Mouse (Mus musculus) embryo, embryonic 11.5 days (tissue): Measurements from ENCODE around the gene Rapgef4.

Experiments
- DNase-seq: peaks from one replicate; pipeline ENCODE4 v3.0.0-alpha.2; 2012; ENCODE audit warnings: low read depth, low spot score

Gene Rapgef4

GRCm38 (mm10) chr2:71980771-71981342 lies at the start of gene Rapgef4:
TSS of gene Rapgef4 (plus strand) at chr2:71981240.
- DNase-seq, result no peak

GRCm38 (mm10) chr2:71934046-71934445 lies 47.0 kb upstream of the Rapgef4 start:
- no peak for DNase-seq

- no peak for DNase-seq
Measured at GRCm38 (mm10) chr2:71936711-71937110, 44.3 kb upstream of the Rapgef4 start.

GRCm38 (mm10) chr2:71937649-71938308 lies 43.3 kb upstream of the Rapgef4 start:
- DNase-seq, result no peak

- DNase-seq, result no peak
Measured at GRCm38 (mm10) chr2:71938716-71939393, 42.2 kb upstream of the Rapgef4 start.

- no peak for DNase-seq
Measured at GRCm38 (mm10) chr2:71941005-71941720, 39.9 kb upstream of the Rapgef4 start.

GRCm38 (mm10) chr2:71941721-71942087 lies 39.3 kb upstream of the Rapgef4 start:
- DNase-seq, result no peak

- no peak for DNase-seq
Measured at GRCm38 (mm10) chr2:71951212-71951611, 29.8 kb upstream of the Rapgef4 start.

GRCm38 (mm10) chr2:71955637-71956036 lies 25.4 kb upstream of the Rapgef4 start:
- peak; percentile 35 for DNase-seq

GRCm38 (mm10) chr2:71956463-71956862 lies 24.6 kb upstream of the Rapgef4 start:
- no peak for DNase-seq

- DNase-seq, result no peak
Measured at GRCm38 (mm10) chr2:71957951-71958350, 23.1 kb upstream of the Rapgef4 start.

GRCm38 (mm10) chr2:71958393-71958792 lies 22.6 kb upstream of the Rapgef4 start:
- no peak for DNase-seq

GRCm38 (mm10) chr2:71964216-71964615 lies 16.8 kb upstream of the Rapgef4 start:
- no peak for DNase-seq

- peak; percentile 31 for DNase-seq
Measured at GRCm38 (mm10) chr2:71965476-71965875, 15.6 kb upstream of the Rapgef4 start.

- DNase-seq, result no peak
Measured at GRCm38 (mm10) chr2:71966737-71967136, 14.3 kb upstream of the Rapgef4 start.

GRCm38 (mm10) chr2:71967855-71968254 lies 13.2 kb upstream of the Rapgef4 start:
- DNase-seq, result no peak

GRCm38 (mm10) chr2:71973646-71974045 lies 7.4 kb upstream of the Rapgef4 start:
- no peak for DNase-seq

- no peak for DNase-seq
Measured at GRCm38 (mm10) chr2:71974143-71974846, 6.7 kb upstream of the Rapgef4 start.

- no peak for DNase-seq
Measured at GRCm38 (mm10) chr2:71979981-71980380, 1.1 kb upstream of the Rapgef4 start.

GRCm38 (mm10) chr2:71981343-71981851 lies 357 bp downstream of the Rapgef4 start:
- DNase-seq, result no peak

- no peak for DNase-seq
Measured at GRCm38 (mm10) chr2:71981896-71982295, 856 bp downstream of the Rapgef4 start.
